Mouse (Mus musculus) adrenal gland, adult 18-20 months (tissue): ENCODE data around the gene Nek6. TPM values are rescaled to one million over a fixed set of nuclear protein-coding genes. Genes with fewer than 3 reads are reported as not detected.

Experiments used
- DNase-seq, 2 experiments: peaks; one replicate each; pipeline ENCODE4 v3.0.0; 2021 to 2022; ENCODE audit warnings: low spot score in 2 of 2
- long read RNA-seq, 2 experiments: library from polyadenylated mRNA; stranded (forward); transcript quantifications; one replicate each; pipeline ENCODE4 v2.0.0; 2021
- total RNA-seq, 2 experiments: library from RNA; stranded (reverse); gene quantifications; 1 replicate in 1 of 2; 2 replicates in 1 of 2; pipeline ENCODE4 v1.2.3; 2021

The Nek6 gene
- total RNA-seq, result 10 to 100 TPM; 15.9 to 18.6 TPM
- long read RNA-seq, experiment 1, full-length matches to known transcripts, result 17 of 18 reads
- long read RNA-seq, experiment 1, partial matches to known transcripts, result 1 of 18 reads
- long read RNA-seq, experiment 1, other reads (novel, unspliced or antisense), result 0 of 18 reads
- long read RNA-seq, experiment 2, full-length matches to known transcripts, result 23 of 29 reads
- long read RNA-seq, experiment 2, partial matches to known transcripts, result 4 of 29 reads
- long read RNA-seq, experiment 2, other reads (novel, unspliced or antisense), result 2 of 29 reads

DNA sequence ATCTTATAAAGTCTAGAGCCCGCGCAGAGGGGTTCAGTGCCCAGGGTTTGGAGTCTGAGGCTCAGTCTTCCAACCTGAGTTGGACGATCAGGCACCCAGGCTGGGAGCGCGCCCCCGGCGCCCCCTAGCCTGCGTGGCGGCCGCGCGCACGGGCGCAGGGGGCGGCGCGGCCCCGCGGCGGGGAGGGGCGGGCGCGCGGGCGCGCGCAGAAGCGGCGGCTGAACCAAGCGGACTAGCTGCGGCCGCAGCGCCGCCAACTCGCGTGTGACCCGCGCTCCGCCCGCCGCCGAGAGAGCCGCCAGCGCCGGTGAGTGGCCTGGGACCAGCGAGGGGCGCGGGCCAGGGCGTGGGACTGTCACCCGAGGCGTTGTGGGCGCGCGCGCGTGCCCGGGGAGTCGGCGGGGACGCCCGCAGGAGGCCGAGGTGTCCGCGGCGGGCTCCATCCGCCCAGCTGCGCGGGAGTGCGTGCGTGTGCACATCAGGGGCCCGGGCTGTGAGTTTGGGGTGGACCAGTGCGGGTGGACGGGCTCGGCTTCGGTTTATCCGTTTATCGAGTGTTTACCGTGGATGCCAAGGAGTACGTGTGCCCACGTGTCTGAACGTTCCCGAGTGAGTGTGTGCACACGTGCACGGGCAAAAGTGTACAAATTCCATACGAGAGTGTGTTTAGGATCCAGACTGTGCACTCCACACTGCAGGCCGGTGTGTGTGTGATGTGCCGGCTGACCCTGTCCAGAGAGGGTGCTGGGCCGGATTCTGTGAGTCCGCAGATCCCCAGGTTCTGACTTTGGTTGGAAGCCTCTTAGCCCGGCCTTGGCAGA is at the start of gene Nek6:
Gene Nek6, plus strand, starts transcription at position 157 of the 821 bp plus-strand sequence.
- peak; percentile 64 to 68 for DNase-seq

DNA sequence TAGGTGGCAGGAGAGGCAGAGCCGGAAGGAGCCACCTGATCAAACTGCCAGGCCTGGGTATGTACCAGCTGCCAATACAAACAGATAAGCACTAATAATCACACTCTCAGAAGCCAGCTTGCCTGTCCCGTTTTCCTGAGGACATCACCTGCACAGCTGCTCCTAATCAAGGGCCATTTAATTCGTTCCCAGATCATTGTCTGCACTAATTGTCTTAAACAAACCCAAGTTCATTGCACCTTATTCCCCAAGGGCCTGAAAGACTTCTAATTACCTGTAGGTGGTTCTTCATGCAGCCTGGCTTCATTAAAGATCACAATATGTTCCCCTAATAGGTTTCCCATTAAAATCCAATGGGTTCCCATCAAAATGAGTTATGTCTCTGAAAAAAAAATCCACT is 49.1 kb upstream of the Nek6 start:
- no peak for DNase-seq

DNA sequence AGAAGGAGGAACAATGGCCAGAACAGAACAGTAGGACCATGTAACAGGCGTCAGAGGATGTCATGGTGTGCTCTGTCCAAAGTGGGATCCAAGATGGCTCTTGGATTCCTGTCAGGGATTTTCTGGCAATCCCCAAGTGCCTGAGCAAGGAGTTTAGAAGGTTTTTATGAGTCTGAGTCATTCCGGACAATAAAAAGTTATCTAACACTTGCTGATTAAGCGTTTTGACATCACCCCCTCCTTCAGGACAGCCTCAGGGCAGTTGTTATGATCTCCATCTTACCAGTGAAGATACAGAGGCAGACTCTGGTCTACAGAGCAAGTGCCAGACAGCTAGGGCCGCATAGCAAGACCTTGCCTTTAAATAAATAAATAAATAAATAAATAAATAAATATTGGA is 42.6 kb upstream of the Nek6 start:
- DNase-seq, result no peak

DNA sequence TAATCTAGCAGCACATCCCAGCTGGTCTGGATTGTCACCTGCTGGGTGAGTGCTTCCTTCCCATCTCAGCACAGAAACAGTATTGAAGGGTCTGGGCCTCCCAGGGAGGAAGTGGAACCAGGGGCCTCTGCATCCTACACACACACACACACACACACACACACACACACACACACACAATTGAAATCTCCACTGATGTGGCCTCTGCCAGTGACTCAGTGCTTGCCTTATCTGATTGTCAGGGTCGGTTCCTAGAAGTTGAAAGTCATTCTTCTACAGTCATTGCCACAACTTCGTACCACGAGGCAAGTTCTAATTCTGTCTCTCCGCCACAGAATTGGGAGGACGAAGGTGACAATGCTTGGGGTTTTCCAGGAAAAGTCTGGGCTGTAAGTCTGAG is 39.7 kb upstream of the Nek6 start:
- DNase-seq, result peak in 1 of 2 experiments; percentile 34

DNA sequence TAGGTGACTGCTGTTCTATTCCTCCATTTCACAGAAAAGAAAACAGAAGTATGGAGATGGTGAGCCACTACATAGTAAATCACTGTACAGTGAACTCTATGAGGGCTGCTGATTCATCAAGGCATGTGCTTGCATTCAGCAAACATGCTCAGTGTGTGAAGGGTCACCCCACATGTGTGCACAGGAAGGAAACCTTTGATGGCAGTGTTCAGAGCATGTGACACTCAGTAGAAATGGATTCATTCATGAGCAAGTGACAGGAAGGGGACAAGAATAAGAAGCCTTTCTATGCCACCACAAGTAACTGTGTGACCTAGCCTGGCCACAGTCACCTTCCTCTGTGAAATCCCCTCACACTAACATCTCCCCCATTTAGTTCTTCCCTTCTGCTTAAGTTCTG is 38.6 kb upstream of the Nek6 start:
- no peak for DNase-seq

DNA sequence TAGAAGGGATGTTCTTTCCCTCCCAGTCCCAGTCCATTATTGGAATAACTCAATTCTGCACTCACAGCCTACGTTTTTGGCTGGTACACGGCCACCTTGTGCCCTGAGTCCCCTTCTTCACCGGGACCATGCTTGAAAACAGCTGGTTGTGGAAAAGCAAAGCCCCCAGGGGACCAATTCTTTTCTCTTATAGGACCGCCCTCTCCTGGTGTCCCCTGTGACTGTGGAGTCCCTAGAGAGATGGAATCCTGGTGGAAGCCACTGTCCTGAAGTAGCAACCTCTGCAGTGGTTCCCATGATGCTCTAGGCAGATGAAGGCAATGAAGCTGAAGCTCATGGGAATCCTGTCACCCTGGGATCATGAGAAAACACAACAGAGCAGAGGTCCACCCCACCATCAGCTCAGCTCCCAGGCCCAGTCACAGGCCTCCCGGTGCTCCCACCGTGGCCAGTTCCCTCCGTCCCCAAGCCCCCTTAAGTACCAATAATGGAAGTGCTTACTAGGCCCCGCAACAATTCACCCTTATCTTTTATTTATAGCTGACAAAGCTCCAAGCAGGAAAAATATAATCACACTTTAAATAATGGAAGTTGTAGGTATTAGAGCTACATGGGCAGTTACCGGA is 34.5 kb upstream of the Nek6 start:
- DNase-seq, result no peak

DNA sequence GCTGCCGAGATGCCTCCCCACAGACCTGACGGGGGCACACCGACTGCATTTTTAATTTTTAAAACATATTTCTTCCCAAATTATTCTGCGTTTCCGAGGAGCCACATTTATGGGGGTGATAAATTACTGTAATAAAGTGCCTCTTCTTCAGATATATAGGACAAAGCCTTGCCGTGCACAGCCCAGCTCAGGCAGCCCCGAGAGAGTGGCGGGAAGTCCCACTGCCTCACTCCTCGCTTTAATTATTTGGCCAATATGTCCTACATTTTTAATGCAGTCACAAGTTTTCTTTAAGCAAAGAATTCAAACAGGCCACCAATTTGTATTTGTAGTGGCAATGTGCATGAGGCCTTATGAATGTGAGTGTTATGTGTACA is 34.0 kb upstream of the Nek6 start:
- no peak for DNase-seq

DNA sequence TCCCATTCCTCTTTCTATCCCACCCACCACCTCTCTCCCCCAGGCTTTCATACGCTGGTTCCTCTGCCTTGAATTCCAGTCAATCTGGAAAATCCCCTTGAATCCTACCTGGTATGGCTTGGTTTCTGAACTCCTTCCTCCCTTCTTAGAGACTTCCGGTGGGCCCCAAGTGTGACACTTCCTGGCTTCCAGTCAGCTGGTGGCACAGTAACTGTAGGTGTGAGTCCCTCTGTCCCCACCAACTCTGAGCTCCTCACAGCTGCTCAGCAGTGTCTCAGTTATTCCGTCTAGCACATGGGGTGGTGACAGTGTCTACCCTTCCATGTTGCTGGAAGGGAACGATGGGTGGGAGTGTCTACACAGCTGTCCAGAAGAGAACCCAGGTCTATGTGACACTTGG is 32.8 kb upstream of the Nek6 start:
- no peak for DNase-seq

DNA sequence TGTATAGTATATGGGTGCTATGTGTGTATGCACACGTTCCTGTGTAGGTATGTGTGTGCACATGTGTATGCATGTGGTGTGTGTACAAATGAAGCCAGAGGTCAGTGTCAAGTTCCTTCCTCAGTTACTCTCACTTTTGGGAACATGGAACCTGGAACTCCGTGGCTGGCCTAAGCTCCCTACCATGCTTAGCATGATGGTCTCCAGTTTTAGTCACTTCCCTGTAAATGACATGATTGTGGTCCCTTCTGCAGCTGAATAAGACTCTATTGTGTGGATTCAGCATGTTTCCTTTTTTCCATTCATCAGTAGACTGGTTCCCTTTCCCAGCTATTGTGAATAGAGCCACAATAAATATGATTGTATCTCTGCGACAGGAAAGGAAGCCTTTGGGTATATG is 31.9 kb upstream of the Nek6 start:
- DNase-seq, result no peak

DNA sequence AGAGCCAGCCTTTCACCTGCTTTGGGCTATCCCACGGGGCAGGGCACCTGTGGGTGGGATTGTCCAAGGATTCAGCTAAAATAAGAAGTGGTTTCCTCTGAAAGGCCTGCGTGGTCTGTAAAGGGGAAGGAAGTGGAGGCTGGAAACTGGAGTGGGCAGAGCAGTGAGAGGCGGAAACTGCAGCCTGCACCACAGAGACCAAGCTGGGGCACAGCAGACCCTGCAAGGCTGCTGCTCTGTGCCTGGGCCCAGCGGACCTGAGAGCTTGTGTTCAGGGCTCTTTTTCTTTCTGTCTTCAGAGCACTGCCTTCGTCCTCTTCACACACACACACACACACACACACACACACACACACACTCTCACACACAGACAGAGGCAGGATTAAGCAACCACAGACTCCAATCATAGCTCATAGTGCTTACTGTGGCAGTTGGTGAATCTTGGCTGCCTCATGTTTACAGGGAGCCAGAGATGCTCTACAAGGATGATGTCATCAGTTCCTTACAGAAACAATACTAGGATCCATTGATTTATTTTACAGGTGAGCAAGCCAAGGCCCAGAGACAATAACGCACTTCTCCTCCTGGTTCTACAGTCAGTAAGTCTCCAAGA is 30.2 kb upstream of the Nek6 start:
- DNase-seq, result no peak

DNA sequence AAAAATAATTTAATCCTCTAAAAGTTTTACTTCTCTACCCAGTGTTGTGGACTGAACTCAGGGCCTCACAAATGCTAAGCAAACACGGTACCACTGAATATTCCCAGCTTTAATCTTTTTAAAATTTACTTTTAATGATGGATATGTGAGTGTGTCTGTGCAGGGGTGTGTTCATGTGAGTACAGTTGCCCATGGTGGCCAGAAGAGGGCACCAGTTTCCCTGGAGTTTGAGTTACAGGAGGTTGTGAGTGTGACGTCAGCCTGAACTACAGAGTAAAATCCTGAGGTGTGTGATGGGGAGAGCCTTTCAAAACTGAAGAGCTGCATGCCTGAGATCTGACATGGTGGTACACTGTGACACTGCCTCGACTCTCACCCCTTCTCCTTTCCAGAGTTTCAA is 29.3 kb upstream of the Nek6 start:
- DNase-seq, result no peak

DNA sequence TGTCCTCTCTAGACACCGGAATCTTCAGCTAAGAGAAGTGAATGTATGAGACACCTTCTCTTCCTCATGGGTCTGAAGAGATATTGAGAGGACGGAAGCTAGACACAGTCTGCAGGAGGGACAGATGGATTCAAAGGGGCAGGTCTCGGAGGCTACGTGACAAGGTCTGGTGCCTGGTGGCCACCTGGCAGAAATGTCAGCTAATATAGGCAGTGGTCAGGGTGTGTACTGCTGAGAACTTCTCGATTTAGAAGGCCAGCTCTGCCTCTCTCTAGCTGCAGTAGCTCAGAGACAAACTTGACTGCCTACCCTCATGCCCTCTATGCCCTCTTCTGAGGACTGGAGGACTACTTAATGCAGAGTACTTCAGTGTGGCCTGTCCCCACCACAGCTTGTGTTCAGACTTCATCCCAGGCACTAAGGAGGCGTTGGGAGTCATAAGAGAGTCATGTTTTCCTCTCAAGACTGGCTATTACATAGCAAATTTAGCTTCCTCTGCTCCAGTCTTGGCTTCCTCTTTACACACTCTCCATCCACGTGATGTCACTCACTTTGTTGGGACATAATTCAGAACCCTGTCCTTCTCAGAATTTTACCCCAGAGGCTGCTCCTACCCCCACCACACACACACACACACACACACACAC is 28.3 kb upstream of the Nek6 start:
- DNase-seq, result no peak

DNA sequence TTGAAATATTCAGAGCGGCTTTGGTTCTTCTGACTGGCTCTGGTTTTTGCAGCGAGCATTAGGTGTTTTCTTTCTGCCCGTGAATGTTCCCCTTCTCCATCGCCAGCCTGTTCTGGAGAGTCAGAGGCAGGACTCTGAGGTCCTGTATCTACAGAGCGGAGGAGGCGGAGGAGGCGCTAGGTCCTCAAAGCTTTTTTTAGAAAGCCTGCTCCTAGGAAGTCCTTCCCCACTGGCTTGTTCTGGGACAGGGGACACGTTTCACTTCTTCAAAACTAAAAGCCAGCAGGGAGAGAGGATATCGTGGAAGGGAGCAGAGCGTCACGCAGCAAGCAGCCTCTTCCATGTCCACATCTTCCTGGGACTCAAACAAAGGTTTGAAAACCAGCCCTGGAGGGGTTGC is 26.9 kb upstream of the Nek6 start:
- DNase-seq, result no peak

DNA sequence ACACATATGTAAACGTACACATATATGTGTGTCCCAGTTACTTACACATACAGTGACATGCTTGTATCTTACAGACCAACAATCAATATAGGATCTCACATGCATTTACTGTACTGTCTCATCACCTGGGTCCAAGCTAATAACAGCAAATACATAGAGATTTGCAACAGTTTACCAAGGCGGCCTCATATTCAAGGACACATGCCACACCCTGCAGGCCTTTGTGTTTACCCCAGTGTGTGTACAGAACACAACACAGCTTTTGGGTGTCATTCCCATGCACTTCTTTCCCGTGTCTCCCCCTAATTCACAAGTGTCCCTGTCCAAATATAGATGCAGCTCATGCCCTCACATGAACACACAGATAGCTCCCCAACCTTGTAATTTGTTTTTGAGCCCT is 26.0 kb upstream of the Nek6 start:
- DNase-seq, result no peak

DNA sequence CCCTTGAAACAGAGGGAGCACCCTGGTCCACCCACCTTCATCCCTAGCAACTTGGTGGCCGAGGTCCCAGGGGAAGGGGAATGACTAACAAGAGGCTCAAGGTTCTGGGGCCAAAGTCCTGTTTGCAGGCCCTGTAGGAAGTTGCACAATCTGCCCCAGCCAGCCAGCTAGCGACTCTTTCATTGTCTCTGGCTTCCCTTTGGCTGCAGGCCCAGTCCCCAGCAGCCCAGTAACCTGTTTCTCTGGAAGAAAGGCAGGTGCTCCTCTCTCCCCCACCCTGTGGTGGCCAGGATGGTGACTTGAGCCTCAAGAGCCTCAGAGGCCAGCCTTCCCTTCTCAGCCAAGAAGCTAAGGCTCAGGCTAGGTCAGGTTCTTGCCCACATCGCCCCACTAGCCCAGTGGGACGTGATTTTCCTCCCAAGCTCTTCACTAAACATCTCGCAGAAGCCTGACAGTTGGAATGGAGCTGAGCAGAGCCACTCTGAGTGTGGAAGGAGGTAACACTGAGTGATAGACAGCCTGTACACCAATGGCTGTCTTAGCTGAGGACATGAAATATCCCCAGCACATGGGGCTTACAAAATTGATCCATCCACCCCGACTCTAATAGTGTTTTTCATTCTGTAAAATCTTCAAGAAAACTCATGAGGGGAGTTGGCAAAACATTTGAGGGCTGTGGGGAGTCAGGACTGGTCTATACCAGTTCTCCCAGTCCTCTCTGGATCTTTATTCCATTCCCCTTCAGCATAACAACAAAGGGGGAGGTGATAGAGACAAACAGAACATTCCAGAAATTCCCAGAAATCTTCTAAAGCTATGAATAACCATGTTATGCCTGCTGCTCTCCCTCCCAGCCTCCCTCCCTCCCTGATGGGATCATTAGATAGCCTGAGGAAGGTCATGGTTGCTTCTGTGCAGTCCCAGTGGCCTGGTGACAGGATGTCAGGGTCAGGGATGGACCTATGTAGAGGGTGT is 25.2 kb upstream of the Nek6 start:
- DNase-seq, result peak; percentile 62 to 63

DNA sequence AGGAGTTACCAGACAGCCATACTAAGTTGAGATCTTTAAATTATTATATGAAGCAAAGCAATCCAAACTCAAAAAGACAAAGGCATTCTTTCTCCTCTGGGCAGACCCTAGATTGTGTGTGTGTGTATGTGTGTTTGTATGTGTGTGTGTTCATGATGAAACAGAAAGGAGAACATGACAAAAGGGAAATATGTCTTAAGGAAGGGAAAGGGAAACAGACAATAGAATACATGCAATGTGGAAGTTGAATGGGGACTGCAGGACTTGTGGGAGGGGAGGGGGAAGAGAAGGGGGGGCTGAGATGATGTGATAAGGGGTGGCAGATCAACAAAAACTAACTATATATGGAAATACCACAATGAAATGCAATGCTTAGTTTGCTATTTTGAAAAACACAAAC is 13.8 kb upstream of the Nek6 start:
- DNase-seq, result no peak

DNA sequence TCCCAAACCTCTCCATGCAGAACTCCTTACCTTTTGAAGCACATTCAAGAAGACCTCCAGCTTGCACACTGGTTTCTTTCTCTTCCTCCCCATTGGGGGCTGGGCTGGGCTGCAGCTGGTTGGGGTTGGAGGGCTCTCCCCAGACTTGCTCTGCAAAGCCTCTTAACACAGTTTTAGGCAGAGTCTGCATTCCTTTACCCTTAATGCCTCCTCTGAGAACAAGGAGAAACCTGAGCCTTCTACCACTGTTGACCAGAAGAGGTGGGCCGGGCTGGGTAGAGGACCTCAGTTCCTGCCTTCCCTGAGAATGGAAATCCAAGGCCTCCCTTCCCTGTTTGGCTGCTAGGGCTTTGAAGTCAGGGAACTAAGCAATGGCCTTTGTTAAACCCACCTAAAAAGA is 9.8 kb upstream of the Nek6 start:
- DNase-seq, result no peak

DNA sequence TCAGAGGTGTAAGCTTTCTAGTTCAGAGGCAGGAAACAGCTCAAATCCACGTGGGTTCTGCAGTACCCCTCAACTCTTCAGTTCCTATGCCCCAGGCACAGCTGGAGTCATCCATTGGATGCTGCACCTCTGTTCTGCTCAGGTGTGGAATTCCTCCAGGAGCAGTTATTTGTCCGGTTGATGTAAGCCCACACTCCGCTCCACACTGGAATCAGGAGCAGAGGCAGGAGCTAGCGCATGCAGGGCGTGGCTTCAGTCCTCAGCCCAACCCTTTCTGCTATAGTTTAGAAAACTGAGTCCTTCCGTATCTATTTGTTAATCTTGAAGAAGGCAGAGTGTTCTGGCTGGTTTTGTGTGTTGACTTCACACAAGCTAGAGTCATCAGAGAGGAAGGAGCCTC is 9.3 kb upstream of the Nek6 start:
- no peak for DNase-seq

DNA sequence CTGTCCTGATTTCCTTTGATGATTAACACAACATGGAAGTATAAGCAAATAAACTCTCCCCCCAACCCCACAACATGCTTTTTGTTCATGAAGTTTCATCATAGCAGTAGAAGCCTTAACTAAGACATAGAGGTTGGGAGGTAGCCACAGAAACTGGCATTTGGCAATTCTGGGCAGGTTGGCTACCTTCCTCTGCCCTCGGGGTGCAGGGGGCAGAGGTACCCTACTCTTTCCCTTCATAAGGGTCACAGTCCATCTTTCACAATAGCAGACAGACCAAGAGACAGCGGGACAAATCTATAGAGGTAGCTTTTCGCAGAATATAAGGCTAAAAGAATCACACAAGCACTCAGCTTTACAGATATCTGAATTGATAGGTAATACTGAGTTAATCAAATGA is 8.7 kb upstream of the Nek6 start:
- no peak for DNase-seq

DNA sequence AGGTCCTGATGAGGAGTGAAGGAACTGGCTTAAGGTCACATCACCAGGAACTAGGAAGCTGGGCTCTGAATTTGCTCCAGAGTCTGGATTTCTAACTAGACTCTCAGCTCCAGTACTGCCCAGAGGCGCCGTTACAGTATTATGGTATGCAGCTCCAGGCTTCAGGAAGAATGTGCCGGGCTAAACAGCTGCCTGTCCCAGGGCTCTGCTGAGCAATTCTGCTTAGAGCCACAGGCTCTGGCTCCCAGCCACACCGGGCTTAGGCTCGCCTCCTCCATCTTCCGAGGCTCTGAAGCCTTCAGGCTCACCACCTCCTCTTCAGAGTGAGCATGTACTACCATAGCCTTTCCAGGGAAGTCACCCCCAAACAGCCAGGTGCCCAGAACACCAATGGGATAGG is 7.1 kb upstream of the Nek6 start:
- DNase-seq, result no peak
